Mouse (Mus musculus): ENCODE measurements around the gene Cpa4. TPM values are rescaled to one million over a fixed set of nuclear protein-coding genes. Genes with fewer than 3 reads are reported as not detected.
A peak's percentile ranks its signal among the peaks of the same experiment; 100 is the strongest.

Cpa4 gene
- polyA plus RNA-seq, 1 experiment from 2014 or later, result not detected

DNA sequence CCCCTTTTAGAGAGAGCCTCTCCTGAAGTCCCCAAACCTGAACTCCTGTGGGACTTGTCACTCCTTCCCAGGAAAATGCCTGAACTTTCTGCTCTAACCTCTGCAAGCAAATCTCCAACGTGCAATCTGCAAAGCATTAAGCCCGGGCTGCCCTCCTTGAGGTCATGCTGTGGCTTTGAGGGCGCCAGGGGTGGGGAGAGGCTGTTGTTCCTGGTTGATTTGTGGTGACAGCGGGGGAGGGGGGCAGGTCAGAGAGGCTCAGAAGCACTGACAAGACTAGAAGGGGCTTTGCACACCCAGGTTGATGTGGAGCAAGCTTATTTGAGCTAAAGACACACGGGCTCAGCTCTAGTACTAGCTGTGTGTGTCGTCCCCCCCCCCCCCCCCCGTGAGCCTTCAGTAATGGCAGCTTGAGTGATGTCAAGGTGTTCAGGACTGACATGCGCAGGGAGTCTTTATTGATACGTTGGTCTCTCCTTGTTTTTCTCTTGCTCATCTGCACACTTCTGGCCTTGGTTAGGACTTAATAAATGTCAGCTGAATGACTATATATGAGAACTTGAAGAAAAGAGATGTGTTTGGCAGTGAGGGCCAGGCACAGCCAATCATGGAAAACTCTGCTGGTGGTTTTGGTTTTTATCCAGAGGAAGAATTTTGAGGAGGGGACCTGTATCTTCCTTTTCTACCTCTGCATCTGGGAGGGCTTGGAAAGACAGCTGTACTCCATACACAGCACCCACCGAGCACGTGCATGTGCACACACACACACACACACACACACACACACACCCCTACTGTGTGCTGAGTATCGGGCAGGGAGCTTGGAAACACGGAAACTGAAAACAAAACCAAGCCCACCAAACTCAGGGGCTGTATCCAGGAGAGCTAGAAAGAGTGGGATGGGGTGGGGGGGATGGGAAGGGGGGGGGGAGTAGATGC is 49.1 kb downstream of the Cpa4 start:
- H3K4me2 ChIP-seq (ENCODE audit: low read depth, low read length), result peak overlapping the region; percentile 49
- H3K27me3 ChIP-seq (ENCODE audit: insufficient read depth, low read length), result peaks cover 7% of the 10 kb centered on the region; the same call in 1 of the 2 replicates
- 0 out of 2 replicates have a peak overlapping the region, but pooled peaks have one; percentile 6 for H3K4me3 ChIP-seq (ENCODE audit: low read depth, low read length)
- H3K27ac ChIP-seq (ENCODE audit: low read depth), result no peak overlapping the region
- TF ChIP-seq CTCF (IDR thresholded peaks at IDR 0.05; ENCODE audit: low read depth) (no peak), EP300 (IDR thresholded peaks at IDR 0.05; ENCODE audit: low read depth) (no peak)
- H3K9ac ChIP-seq (replicated peaks), result no peak overlapping the region
- ATAC-seq (no peak), DNase-seq (no peak)
- H3K36me3 ChIP-seq (replicated peaks; ENCODE audit: insufficient read depth, low read length), result no peaks in the 10 kb centered on the region
- peaks cover 7% of the 10 kb centered on the region for H3K4me1 ChIP-seq (ENCODE audit: insufficient read depth)
- no peaks in the 10 kb centered on the region for H3K9me3 ChIP-seq (ENCODE audit: low read length)
- WGBS (ENCODE audit: insufficient replicate concordance), result 12% methylated on average over 12 of the region's 13 CpGs

DNA sequence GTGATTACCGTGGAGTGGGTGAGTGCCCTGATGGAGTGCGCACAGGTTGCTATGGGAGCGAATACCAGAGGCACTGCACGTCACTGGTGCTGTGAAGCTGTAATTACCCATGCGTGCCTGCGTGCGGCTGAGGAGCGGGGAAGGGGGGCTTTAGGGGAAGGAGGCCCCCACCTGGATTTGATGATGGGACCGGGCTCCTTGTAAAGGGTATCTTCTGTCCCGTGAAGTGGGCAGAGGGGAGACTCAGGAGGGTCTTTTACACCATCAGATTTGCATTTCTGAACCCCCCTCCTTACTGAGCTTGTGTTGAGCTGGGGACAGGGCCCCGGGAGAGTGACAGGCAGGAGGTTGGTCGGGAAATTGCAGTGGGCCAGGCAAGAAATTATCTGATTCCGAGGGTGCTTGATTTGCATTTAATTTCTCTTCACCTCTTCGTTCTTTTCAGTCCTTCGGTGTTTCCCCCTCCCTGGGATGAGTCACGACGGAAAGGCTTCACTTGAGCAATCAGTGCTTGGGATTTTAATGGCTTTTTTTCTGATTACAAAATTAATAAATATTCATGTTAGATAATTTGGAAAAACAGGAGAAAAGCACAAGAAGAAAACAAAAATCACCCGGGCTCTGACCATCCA is 49.9 kb downstream of the Cpa4 start:
- Histone ChIP-seq H3K9me3 (ENCODE audit: low read length) (no peaks in the 10 kb centered on the region), H3K27me3 (ENCODE audit: insufficient read depth, low read length) (peaks cover 7% of the 10 kb centered on the region), H3K9ac (replicated peaks) (no peak overlapping the region), H3K4me1 (ENCODE audit: insufficient read depth) (peaks cover 7% of the 10 kb centered on the region), H3K36me3 (replicated peaks; ENCODE audit: insufficient read depth, low read length) (no peaks in the 10 kb centered on the region), H3K4me3 (ENCODE audit: low read depth, low read length) (0 out of 2 replicates have a peak overlapping the region, but pooled peaks have one; percentile 6), H3K27ac (ENCODE audit: low read depth) (no peak overlapping the region), H3K4me2 (ENCODE audit: low read depth, low read length) (peak overlapping the region; percentile 49)
- ATAC-seq (no peak), DNase-seq (no peak)
- WGBS (ENCODE audit: insufficient replicate concordance), result 17% methylated on average over 18 of the region's 18 CpGs
- TF ChIP-seq EP300 (IDR thresholded peaks at IDR 0.05; ENCODE audit: low read depth) (no peak), CTCF (IDR thresholded peaks at IDR 0.05; ENCODE audit: low read depth) (no peak)

DNA sequence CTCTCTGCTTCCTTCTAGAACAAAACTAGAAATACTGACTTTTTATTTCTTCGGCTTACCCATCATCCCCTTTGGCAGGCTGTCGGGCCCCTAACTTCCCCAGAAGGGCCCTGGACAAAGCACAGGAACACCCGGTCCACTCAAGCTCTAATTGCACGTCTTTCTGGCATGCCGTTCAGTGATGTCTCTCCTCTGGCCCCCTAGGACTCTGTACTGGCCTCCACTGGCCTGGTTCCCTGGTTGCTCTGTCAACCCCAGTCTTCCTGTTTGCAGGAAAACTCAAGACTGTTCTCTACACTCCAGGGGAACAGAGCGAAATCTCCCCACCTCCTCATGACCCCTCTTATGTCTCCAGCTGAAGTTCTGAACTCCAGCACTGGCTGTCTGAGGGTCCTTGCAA is 50.6 kb downstream of the Cpa4 start:
- H3K4me1 ChIP-seq (ENCODE audit: insufficient read depth), result peaks cover 7% of the 10 kb centered on the region
- H3K9me3 ChIP-seq (ENCODE audit: low read length), result no peaks in the 10 kb centered on the region
- no peak for ATAC-seq
- H3K4me2 ChIP-seq (ENCODE audit: low read depth, low read length), result no peak overlapping the region
- no peaks in the 10 kb centered on the region for H3K36me3 ChIP-seq (replicated peaks; ENCODE audit: insufficient read depth, low read length)
- no peak overlapping the region for H3K4me3 ChIP-seq (ENCODE audit: low read depth, low read length)
- H3K27me3 ChIP-seq (ENCODE audit: insufficient read depth, low read length), result peaks cover 7% of the 10 kb centered on the region
- WGBS (ENCODE audit: insufficient replicate concordance), result 47% methylated on average over 6 of the region's 6 CpGs
- H3K9ac ChIP-seq (replicated peaks), result no peak overlapping the region
- no peak for TF ChIP-seq CTCF (IDR thresholded peaks at IDR 0.05; ENCODE audit: low read depth)
- no peak for TF ChIP-seq EP300 (IDR thresholded peaks at IDR 0.05; ENCODE audit: low read depth)
- H3K27ac ChIP-seq (ENCODE audit: low read depth), result peak overlapping the region; percentile 39; the same call in 1 of the 2 replicates
- no peak for DNase-seq

DNA sequence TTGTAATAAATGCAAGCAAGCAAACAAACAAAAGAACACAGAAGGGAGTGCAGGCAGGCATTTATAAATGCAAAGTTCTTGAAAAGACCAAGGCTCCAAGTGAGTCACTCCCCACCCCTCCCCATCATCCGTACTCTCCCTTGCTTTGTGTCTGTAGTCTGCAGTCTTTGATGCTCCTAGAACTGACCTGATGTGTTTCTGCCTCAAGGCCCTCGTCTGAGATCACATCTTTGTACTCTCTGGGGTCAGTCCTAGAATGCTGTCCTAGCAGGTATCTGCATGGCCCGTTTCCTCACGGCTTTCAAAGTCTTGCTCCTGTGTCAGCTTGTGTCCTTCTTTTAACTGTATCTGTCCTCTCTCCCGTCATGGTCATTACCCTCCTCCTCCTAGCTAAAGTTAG is 51.4 kb downstream of the Cpa4 start:
- ATAC-seq (no peak), DNase-seq (no peak)
- no peaks in the 10 kb centered on the region for H3K9me3 ChIP-seq (ENCODE audit: low read length)
- no peak overlapping the region for H3K4me2 ChIP-seq (ENCODE audit: low read depth, low read length)
- H3K9ac ChIP-seq (replicated peaks), result no peak overlapping the region
- no peak overlapping the region for H3K4me3 ChIP-seq (ENCODE audit: low read depth, low read length)
- no peak overlapping the region; the same call in 1 of the 2 replicates for H3K27ac ChIP-seq (ENCODE audit: low read depth)
- H3K36me3 ChIP-seq (replicated peaks; ENCODE audit: insufficient read depth, low read length), result no peaks in the 10 kb centered on the region
- 70% methylated on average over 5 of the region's 5 CpGs for WGBS (ENCODE audit: insufficient replicate concordance)
- peaks cover 7% of the 10 kb centered on the region for H3K27me3 ChIP-seq (ENCODE audit: insufficient read depth, low read length)
- no peak for TF ChIP-seq EP300 (IDR thresholded peaks at IDR 0.05; ENCODE audit: low read depth)
- no peak for TF ChIP-seq CTCF (IDR thresholded peaks at IDR 0.05; ENCODE audit: low read depth)
- H3K4me1 ChIP-seq (ENCODE audit: insufficient read depth), result peaks cover 7% of the 10 kb centered on the region

DNA sequence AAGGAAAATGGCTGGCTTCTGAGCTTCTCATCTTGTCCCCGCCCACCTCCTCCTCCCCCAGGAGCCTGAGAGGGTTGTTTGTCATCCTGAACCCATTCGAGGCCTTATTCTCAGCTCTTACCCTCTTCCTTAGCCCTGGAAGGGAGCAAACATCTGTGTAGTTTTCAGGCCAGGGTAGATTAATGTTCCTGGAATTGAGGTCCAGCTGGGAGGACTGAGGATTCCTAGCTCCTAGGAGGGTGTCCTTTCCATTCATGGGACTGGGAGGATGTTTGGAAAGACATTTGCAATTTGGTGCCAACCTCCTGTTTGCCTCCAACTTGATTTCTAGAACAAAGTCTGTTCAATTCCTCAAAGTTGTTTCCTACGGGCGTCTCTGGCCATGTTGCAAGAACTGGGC is 52.4 kb downstream of the Cpa4 start:
- ATAC-seq, result no peak
- Histone ChIP-seq H3K4me1 (ENCODE audit: insufficient read depth) (peaks cover 7% of the 10 kb centered on the region), H3K4me3 (ENCODE audit: low read depth, low read length) (no peak overlapping the region), H3K36me3 (replicated peaks; ENCODE audit: insufficient read depth, low read length) (no peaks in the 10 kb centered on the region), H3K4me2 (ENCODE audit: low read depth, low read length) (no peak overlapping the region), H3K27ac (ENCODE audit: low read depth) (no peak overlapping the region), H3K9me3 (ENCODE audit: low read length) (no peaks in the 10 kb centered on the region), H3K27me3 (ENCODE audit: insufficient read depth, low read length) (peaks cover 7% of the 10 kb centered on the region), H3K9ac (replicated peaks) (no peak overlapping the region)
- DNase-seq, result no peak
- 66% methylated on average over 4 of the region's 4 CpGs for WGBS (ENCODE audit: insufficient replicate concordance)
- TF ChIP-seq CTCF (IDR thresholded peaks at IDR 0.05; ENCODE audit: low read depth) (no peak), EP300 (IDR thresholded peaks at IDR 0.05; ENCODE audit: low read depth) (no peak)

DNA sequence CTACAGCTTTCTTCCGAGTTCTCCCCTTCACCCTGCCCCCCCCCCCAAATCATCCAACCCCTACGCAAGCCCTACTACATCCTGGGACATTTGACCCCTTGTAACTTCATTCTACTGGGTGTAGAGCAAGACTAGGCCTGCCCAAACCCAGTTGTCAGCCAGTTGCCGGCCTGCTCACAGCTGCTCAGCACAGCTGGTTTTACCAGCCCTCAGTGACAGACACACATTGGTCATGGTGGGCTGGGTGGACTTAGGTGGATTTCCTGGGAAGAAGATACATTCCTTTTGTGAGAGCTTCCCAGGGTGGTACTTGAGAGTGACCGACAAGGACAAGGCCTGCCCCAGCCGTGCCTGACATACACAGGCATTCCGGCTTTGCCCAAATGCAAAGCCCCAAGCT is 52.8 kb downstream of the Cpa4 start:
- H3K27ac ChIP-seq (ENCODE audit: low read depth), result peak overlapping the region; percentile 12; the same call in 1 of the 2 replicates
- no peak for ATAC-seq

More for the DNA sequence above, 52.8 kb downstream of the Cpa4 start:
- Histone ChIP-seq H3K4me2 (ENCODE audit: low read depth, low read length) (no peak overlapping the region), H3K4me3 (ENCODE audit: low read depth, low read length) (no peak overlapping the region), H3K27me3 (ENCODE audit: insufficient read depth, low read length) (peaks cover 7% of the 10 kb centered on the region), H3K36me3 (replicated peaks; ENCODE audit: insufficient read depth, low read length) (no peaks in the 10 kb centered on the region), H3K9me3 (ENCODE audit: low read length) (no peaks in the 10 kb centered on the region), H3K4me1 (ENCODE audit: insufficient read depth) (peaks cover 7% of the 10 kb centered on the region), H3K9ac (replicated peaks) (no peak overlapping the region)
- no peak for DNase-seq
- TF ChIP-seq EP300 (IDR thresholded peaks at IDR 0.05; ENCODE audit: low read depth) (no peak), CTCF (IDR thresholded peaks at IDR 0.05; ENCODE audit: low read depth) (no peak)
- WGBS (ENCODE audit: insufficient replicate concordance), result 73% methylated on average over 6 of the region's 6 CpGs

Measured in liver, postnatal 0 days (tissue).